Mouse (Mus musculus) heart, adult 2 months (tissue): ENCODE results near the gene Lmna. TPM values are rescaled to one million over a fixed set of nuclear protein-coding genes. Genes with fewer than 3 reads are reported as not detected.

Source experiments
- DNase-seq, 2 experiments: peaks; one replicate each; pipeline ENCODE4 v3.0.0; 2021
- H3K27ac ChIP-seq: fragments of 200-600 bp; 2 replicates; pipeline ENCODE4 v1.8.1; 2022
- H3K27me3 ChIP-seq: fragments of 200-500 bp; 2 replicates; pipeline ENCODE4 v1.6.1; 2012; ENCODE audit warnings: mild to moderate bottlenecking, low read length, inconsistent platforms, mixed read lengths; ENCODE audit not compliant: control insufficient read depth, insufficient read depth
- H3K36me3 ChIP-seq: fragments of 200-500 bp; 2 replicates; pipeline ENCODE4 v1.6.1; 2012; ENCODE audit warnings: low read length, inconsistent platforms; ENCODE audit not compliant: control insufficient read depth, insufficient read depth
- H3K4me1 ChIP-seq: fragments of 200-500 bp; 2 replicates; pipeline ENCODE4 v1.6.1; 2011; ENCODE audit warnings: low read length; ENCODE audit not compliant: control insufficient read depth, insufficient read depth
- H3K4me3 ChIP-seq: fragments of 200-600 bp; 2 replicates; pipeline ENCODE4 v1.8.1; 2022
- H3K79me2 ChIP-seq: fragments of 200-500 bp; replicated peaks from 2 replicates; pipeline ENCODE4 v1.6.1; 2012; ENCODE audit warnings: mild to moderate bottlenecking, inconsistent platforms, low read length, moderate library complexity, mixed read lengths; ENCODE audit not compliant: control insufficient read depth, insufficient read depth
- H3K9ac ChIP-seq: fragments of 200-500 bp; 2 replicates; pipeline ENCODE4 v1.6.1; 2012; ENCODE audit warnings: low read depth, mild to moderate bottlenecking, control low read depth, inconsistent platforms, low read length, mixed read lengths
- CTCF ChIP-seq: fragments of 200-600 bp; IDR thresholded peaks from 2 replicates; pipeline ENCODE4 v1.8.1; 2022; ENCODE audit warnings: antibody characterized with exemption, mild to moderate bottlenecking, moderate library complexity
- EP300 ChIP-seq: fragments of 200-500 bp; IDR thresholded peaks from 2 replicates; pipeline ENCODE4 v1.6.1; 2011; ENCODE audit warnings: low read depth, low read length, control low read depth; ENCODE audit not compliant: insufficient read depth
- POLR2A ChIP-seq: fragments of 200-500 bp; IDR thresholded peaks from 2 replicates; pipeline ENCODE4 v1.6.1; 2011; ENCODE audit warnings: mild to moderate bottlenecking, low read depth, low read length, control low read depth; ENCODE audit not compliant: insufficient read depth
- WGBS: fragments of 180-500 bp; shearing (Covaris S2); methylation state at CpG from one replicate; pipeline ENCODE4 v1.1.7; 2018; 5-methylcytosine and 5-hydroxymethylcytosine counted together
- intact Hi-C: fragments of 180-260 bp; cut with DNase I; formaldehyde crosslinking; loops from one replicate; pipeline ENCODE4 v1.15.1; 2025
- polyA plus RNA-seq: library from polyadenylated mRNA; depleted of rRNA; stranded (reverse); fragments of >200 nt; gene quantifications from 2 replicates; pipeline ENCODE4 v1.2.3, GENCODE M21; 2012
- total RNA-seq, 2 experiments: library from RNA; stranded (reverse); gene quantifications; 2 replicates each; pipeline ENCODE4 v1.2.3; 2021

Lmna gene
- total and polyA plus RNA-seq, 3 experiments: 85.2 to 138 (median 117) TPM

- no peak for TF ChIP-seq POLR2A
- TF ChIP-seq CTCF: no peak
- no peak for TF ChIP-seq EP300
- Histone ChIP-seq H3K79me2 (no peaks in the 10 kb centered on the region), H3K27ac (peak within 1 kb of the TSS; percentile 84), H3K4me3 (peak within 1 kb of the TSS; percentile 79), H3K27me3 (no peaks in the 10 kb centered on the region), H3K36me3 (no peaks in the 10 kb centered on the region), H3K9ac (peak within 1 kb of the TSS; percentile 82), H3K4me1 (peaks cover 3% of the 10 kb centered on the region; the same call in 1 of the 2 replicates)
- intact Hi-C loops: no loop called here
- WGBS: 5% methylated on average over 13 of the region's 31 CpGs
- DNase-seq: no peak
Measured at GRCm38 (mm10) chr3:88532299-88532674, 22.5 kb upstream of the Lmna start, which contains the start of gene Mex3a. TSS of gene Mex3a (plus strand) at chr3:88532395.

GRCm38 (mm10) chr3:88531348-88532298 is 21.9 kb upstream of the Lmna start:
- no peak for TF ChIP-seq EP300
- TF ChIP-seq CTCF: no peak
- TF ChIP-seq POLR2A: no peak
- peak overlapping the region; percentile 84 for H3K27ac ChIP-seq
- peak overlapping the region; percentile 79 for H3K4me3 ChIP-seq
- intact Hi-C loops: no loop called here
- H3K27me3 ChIP-seq: no peaks in the 10 kb centered on the region
- H3K79me2 ChIP-seq: no peaks in the 10 kb centered on the region
- no peaks in the 10 kb centered on the region for H3K36me3 ChIP-seq
- WGBS: 1% methylated on average over 63 of the region's 63 CpGs
- DNase-seq: peak; percentile 91 to 94
- H3K9ac ChIP-seq: peak overlapping the region; percentile 74
- H3K4me1 ChIP-seq: 0 out of 2 replicates have a peak, but pooled peaks cover 2% of the 10 kb centered on the region

- Histone ChIP-seq H3K36me3 (no peaks in the 10 kb centered on the region), H3K4me1 (no peaks in the 10 kb centered on the region; the same call in 1 of the 2 replicates), H3K27ac (no peak overlapping the region), H3K4me3 (no peak overlapping the region), H3K27me3 (no peaks in the 10 kb centered on the region), H3K9ac (no peak overlapping the region), H3K79me2 (no peaks in the 10 kb centered on the region)
- no peak for DNase-seq
- 56% methylated on average over 11 of the region's 11 CpGs for WGBS
- intact Hi-C loops: no loop called here
- TF ChIP-seq EP300 (no peak), POLR2A (no peak), CTCF (no peak)
Measured at GRCm38 (mm10) chr3:88530082-88530864, 20.5 kb upstream of the Lmna start.

GRCm38 (mm10) chr3:88529204-88530000 is 19.6 kb upstream of the Lmna start:
- no peaks in the 10 kb centered on the region for H3K79me2 ChIP-seq
- H3K4me1 ChIP-seq: no peaks in the 10 kb centered on the region; the same call in 1 of the 2 replicates
- TF ChIP-seq CTCF (no peak), POLR2A (no peak), EP300 (no peak)
- no peak overlapping the region for H3K4me3 ChIP-seq
- WGBS: 74% methylated on average over 7 of the region's 7 CpGs
- DNase-seq: no peak
- no peaks in the 10 kb centered on the region for H3K27me3 ChIP-seq
- H3K9ac ChIP-seq: no peak overlapping the region
- no peak overlapping the region for H3K27ac ChIP-seq
- intact Hi-C loops: no loop called here
- no peaks in the 10 kb centered on the region for H3K36me3 ChIP-seq

GRCm38 (mm10) chr3:88528646-88529045 is 18.9 kb upstream of the Lmna start:
- no peak for DNase-seq
- no peak overlapping the region for H3K9ac ChIP-seq
- intact Hi-C loops: no loop called here
- 89% methylated on average over 11 of the region's 11 CpGs for WGBS
- no peak overlapping the region for H3K27ac ChIP-seq
- no peaks in the 10 kb centered on the region for H3K36me3 ChIP-seq
- H3K4me1 ChIP-seq: no peaks in the 10 kb centered on the region; the same call in 1 of the 2 replicates
- TF ChIP-seq CTCF: no peak
- no peak for TF ChIP-seq POLR2A
- no peak for TF ChIP-seq EP300
- H3K4me3 ChIP-seq: no peak overlapping the region
- no peaks in the 10 kb centered on the region for H3K27me3 ChIP-seq
- H3K79me2 ChIP-seq: no peaks in the 10 kb centered on the region
